Mouse (Mus musculus) limb, embryonic 14.5 days (tissue): ENCODE data around the gene Hs3st4. TPM values are rescaled to one million over a fixed set of nuclear protein-coding genes. Genes with fewer than 3 reads are reported as not detected.

Experiments used
- ATAC-seq: fragments of 200-750 bp; cut with Nextera tagmentation; 2 replicates; pipeline ENCODE4 v1.8.0; 2017; ENCODE audit warnings: low read depth, moderate number of reproducible peaks, moderate TSS enrichment; ENCODE audit not compliant: low FRiP score
- DNase-seq: peaks from one replicate; pipeline ENCODE4 v3.0.0-alpha.2; 2015; ENCODE audit warnings: low spot score
- H3K27ac ChIP-seq: fragments of 300-500 bp; sonication (generic); replicated peaks from 2 replicates; pipeline ENCODE4 v1.5.1; 2014; ENCODE audit warnings: low read depth, mild to moderate bottlenecking, low read length, moderate library complexity, mixed read lengths
- H3K27me3 ChIP-seq: fragments of 300-500 bp; sonication (generic); 2 replicates; pipeline ENCODE4 v1.6.1; 2014; ENCODE audit warnings: low read length, mixed read lengths; ENCODE audit not compliant: control insufficient read depth, insufficient read depth
- H3K36me3 ChIP-seq: fragments of 300-500 bp; sonication (generic); 2 replicates; pipeline ENCODE4 v1.6.1; 2014; ENCODE audit warnings: mild to moderate bottlenecking, low read length, moderate library complexity, mixed read lengths; ENCODE audit not compliant: control insufficient read depth, insufficient read depth
- H3K4me1 ChIP-seq: fragments of 300-500 bp; sonication (generic); 2 replicates; pipeline ENCODE4 v1.6.1; 2014; ENCODE audit warnings: antibody characterized with exemption, low read length, mixed read lengths; ENCODE audit not compliant: control insufficient read depth, insufficient read depth
- H3K4me2 ChIP-seq: fragments of 300-500 bp; sonication (generic); replicated peaks from 2 replicates; pipeline ENCODE4 v1.6.1; 2014; ENCODE audit warnings: low read depth, mild to moderate bottlenecking, low read length, moderate library complexity; ENCODE audit not compliant: severe bottlenecking
- H3K4me3 ChIP-seq: fragments of 300-500 bp; sonication (generic); replicated peaks from 2 replicates; pipeline ENCODE4 v1.5.1; 2014; ENCODE audit warnings: low read length
- H3K9ac ChIP-seq: fragments of 300-500 bp; sonication (generic); 2 replicates; pipeline ENCODE4 v1.6.1; 2014; ENCODE audit warnings: mild to moderate bottlenecking, low read depth, low read length, moderate library complexity; ENCODE audit not compliant: severe bottlenecking
- H3K9me3 ChIP-seq: fragments of 300-500 bp; sonication (generic); 2 replicates; pipeline ENCODE4 v1.6.1; 2016; ENCODE audit warnings: low read length; ENCODE audit not compliant: control insufficient read depth
- POLR2A ChIP-seq: fragments of 200-500 bp; IDR thresholded peaks from 2 replicates; pipeline ENCODE4 v1.8.0; 2012; ENCODE audit warnings: inconsistent platforms, mild to moderate bottlenecking, moderate library complexity, borderline replicate concordance; ENCODE audit not compliant: insufficient read depth, insufficient read length; ENCODE audit errors: extremely low read depth
- WGBS: fragments of 180-500 bp; shearing (Covaris S2); extraction: QIAGEN DNeasy Blood & Tissue Kit; methylation state at CpG from one replicate; pipeline ENCODE4 v1.1.7; 2014; 5-methylcytosine and 5-hydroxymethylcytosine counted together
- polyA plus RNA-seq, 2 experiments: library from polyadenylated mRNA; depleted of rRNA in 1 of 2; stranded (reverse) in 1 of 2; unstranded in 1 of 2; fragments of >200 nt; fragmentation: Nextera tagmentation in 1 of 2; extraction: Ambion mirVana in 1 of 2; gene quantifications; 2 replicates each; pipeline versions ENCODE4 v1.2.1 to v1.2.3; 2012 to 2014

Gene Hs3st4
- polyA plus RNA-seq, 2 experiments = 0.56 to 0.77 TPM

DNA sequence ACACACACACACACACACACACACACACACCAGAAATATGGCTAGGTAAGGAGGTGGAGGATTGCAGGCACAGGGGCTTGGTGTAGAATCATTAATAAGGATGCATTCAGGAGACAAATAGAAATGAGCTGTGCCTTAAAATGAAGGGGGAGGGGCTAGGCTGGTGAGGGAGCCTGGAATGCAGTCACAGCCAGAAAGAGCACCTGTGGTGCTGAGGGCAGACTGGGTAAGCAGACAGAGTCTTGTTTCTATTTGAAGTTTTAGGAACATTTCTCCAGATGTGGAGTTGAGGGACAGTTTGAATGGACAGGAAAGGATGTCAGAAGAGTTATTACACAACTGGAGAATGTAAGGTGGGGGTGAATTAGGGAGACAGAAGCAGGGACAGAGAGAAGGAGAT, 64.7 kb downstream of the Hs3st4 start:
- ATAC-seq (no peak), DNase-seq (no peak)
- no peak overlapping the region for H3K9ac ChIP-seq
- no peaks in the 10 kb centered on the region for H3K36me3 ChIP-seq
- no peak for TF ChIP-seq POLR2A
- H3K4me1 ChIP-seq = no peaks in the 10 kb centered on the region
- H3K4me3 ChIP-seq = no peak overlapping the region
- no peak overlapping the region for H3K27ac ChIP-seq
- H3K4me2 ChIP-seq = no peak overlapping the region
- no peaks in the 10 kb centered on the region for H3K9me3 ChIP-seq
- H3K27me3 ChIP-seq = no peaks in the 10 kb centered on the region

DNA sequence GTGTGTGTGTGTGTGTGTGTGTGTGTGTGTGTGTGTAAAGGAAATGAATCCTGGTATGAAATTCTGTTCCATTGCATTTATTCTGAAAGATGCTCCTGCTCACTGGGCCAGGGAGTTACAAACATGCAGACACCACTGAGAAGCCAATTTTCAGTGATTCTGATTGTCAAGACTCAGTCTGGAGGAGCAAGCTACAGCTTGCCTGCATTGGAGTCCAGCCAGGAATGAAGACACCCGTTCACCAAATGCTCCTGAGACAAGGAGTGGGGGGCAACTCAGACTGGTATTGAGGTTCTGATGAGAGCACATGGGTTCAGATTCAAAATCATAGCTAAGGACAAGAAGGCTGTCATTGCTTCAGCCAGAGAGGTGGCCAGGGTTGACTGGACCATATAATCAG, 66.3 kb downstream of the Hs3st4 start:
- Histone ChIP-seq H3K4me3 (no peak overlapping the region), H3K9ac (no peak overlapping the region), H3K9me3 (no peaks in the 10 kb centered on the region), H3K27ac (no peak overlapping the region), H3K4me2 (no peak overlapping the region), H3K27me3 (no peaks in the 10 kb centered on the region), H3K36me3 (no peaks in the 10 kb centered on the region), H3K4me1 (no peaks in the 10 kb centered on the region)
- no peak for ATAC-seq
- WGBS = 59% methylated on average over 1 of the region's 1 CpGs
- no peak for DNase-seq
- TF ChIP-seq POLR2A = no peak

DNA sequence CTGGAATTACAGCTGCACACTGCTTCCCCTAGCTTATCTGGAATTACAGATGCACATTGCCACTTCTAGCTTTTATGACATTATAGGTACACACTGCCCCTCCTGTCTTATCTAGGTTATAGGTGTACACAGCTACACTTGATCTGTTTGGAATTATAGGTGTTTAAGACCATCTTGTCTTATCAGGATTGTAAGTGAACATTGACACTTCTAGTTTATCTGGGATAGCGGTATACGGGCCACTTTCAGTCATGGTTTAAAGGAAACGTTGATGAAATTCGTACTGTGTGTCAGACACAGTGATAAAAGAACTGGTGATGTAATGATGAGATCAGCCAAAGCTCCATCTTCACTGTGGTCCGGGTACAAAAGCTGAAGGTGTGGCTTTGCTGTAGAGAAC, 67.8 kb downstream of the Hs3st4 start:
- Histone ChIP-seq H3K4me3 (no peak overlapping the region), H3K36me3 (no peaks in the 10 kb centered on the region), H3K9me3 (no peaks in the 10 kb centered on the region), H3K27me3 (no peaks in the 10 kb centered on the region), H3K4me1 (no peaks in the 10 kb centered on the region), H3K27ac (no peak overlapping the region), H3K9ac (no peak overlapping the region), H3K4me2 (no peak overlapping the region)
- no peak for DNase-seq
- ATAC-seq = no peak
- no peak for TF ChIP-seq POLR2A
- 88% methylated on average over 5 of the region's 5 CpGs for WGBS

DNA sequence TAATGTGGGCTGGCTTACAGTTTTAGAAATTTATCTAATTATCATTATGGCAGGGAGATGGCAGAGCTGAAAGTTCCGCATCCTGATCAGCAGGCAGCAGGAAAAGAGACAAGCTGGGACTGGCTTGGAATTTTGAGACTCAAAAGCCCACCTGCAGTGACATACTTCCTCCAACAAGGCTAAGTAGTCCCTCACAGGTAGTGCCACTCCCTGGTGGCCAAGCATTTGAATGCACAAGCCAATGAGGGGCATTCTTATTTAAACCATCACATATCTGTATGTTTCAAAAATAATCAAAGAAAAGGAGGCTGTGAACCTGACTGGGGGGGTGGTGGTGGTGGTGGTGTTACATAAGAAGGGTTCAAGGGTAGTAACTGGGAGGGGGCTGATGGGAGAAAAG, 101.1 kb downstream of the Hs3st4 start:
- Histone ChIP-seq H3K4me1 (no peaks in the 10 kb centered on the region), H3K4me3 (no peak overlapping the region), H3K27ac (no peak overlapping the region), H3K4me2 (no peak overlapping the region), H3K36me3 (no peaks in the 10 kb centered on the region), H3K9ac (no peak overlapping the region), H3K27me3 (no peaks in the 10 kb centered on the region), H3K9me3 (no peaks in the 10 kb centered on the region)
- no peak for DNase-seq
- 83% methylated on average over 1 of the region's 1 CpGs for WGBS
- TF ChIP-seq POLR2A = no peak
- no peak for ATAC-seq

DNA sequence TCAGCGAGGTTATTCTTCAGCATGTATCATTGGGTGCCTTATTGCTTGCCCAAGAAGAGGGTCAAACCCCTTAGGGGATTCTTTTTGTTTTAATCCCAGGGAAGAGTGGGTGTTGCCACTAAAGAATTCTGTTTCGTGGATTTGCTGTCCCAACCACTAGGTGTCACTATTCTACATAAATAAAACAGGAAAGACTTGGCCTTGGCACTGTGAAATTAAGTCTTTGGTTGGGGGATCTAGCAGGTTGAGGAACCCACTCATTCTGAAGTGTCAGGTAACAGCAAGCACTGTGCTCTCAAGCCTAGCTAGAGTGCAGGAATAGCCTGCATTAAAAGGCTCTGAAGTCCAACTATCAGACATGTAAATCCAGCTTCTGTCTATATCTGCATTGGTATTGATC, 146.3 kb downstream of the Hs3st4 start:
- ATAC-seq (no peak), DNase-seq (peak; percentile 72)
- no peak overlapping the region for H3K4me3 ChIP-seq
- no peaks in the 10 kb centered on the region for H3K27me3 ChIP-seq
- WGBS = 4% methylated on average over 2 of the region's 2 CpGs
- no peak overlapping the region for H3K4me2 ChIP-seq
- H3K4me1 ChIP-seq = no peaks in the 10 kb centered on the region
- H3K36me3 ChIP-seq = no peaks in the 10 kb centered on the region
- H3K9ac ChIP-seq = no peak overlapping the region
- no peaks in the 10 kb centered on the region for H3K9me3 ChIP-seq
- TF ChIP-seq POLR2A = no peak
- H3K27ac ChIP-seq = no peak overlapping the region

DNA sequence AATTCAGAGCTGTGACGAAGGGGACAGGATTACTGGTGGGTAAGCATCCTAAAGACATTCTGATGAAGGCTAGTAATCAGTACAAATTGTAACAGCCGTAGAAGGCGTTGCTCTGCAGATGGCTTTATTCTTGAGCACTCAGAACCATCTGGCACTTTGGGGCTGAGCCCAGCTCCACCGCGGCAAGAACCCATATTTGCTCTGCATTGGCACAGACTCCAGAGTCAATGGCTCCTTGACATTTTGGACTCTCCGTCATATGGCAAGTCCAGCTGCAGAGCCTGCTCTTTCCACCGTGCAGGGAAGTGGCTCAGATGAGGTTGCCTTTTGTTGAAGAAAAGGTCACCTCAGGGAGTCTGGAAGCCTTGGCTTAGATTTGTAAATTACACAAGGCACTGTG, 148.6 kb downstream of the Hs3st4 start:
- no peaks in the 10 kb centered on the region for H3K27me3 ChIP-seq
- H3K4me3 ChIP-seq = no peak overlapping the region
- ATAC-seq (no peak), DNase-seq (no peak)
- H3K9me3 ChIP-seq = no peaks in the 10 kb centered on the region
- H3K4me1 ChIP-seq = 0 out of 2 replicates have a peak, but pooled peaks cover 2% of the 10 kb centered on the region
- no peak overlapping the region for H3K27ac ChIP-seq
- WGBS = 61% methylated on average over 7 of the region's 7 CpGs
- no peak overlapping the region for H3K9ac ChIP-seq
- no peaks in the 10 kb centered on the region for H3K36me3 ChIP-seq
- no peak for TF ChIP-seq POLR2A
- H3K4me2 ChIP-seq = no peak overlapping the region
